Mouse (Mus musculus): Measurements from ENCODE around the gene Usp36.
A peak's percentile ranks its signal among the peaks of the same experiment; 100 is the strongest.

Gene Usp36

GRCm38 (mm10) chr11:118210962-118211361 lies 79.1 kb downstream of the Usp36 start:
- no peaks in the 10 kb centered on the region for H3K36me3 ChIP-seq (ENCODE audit: control insufficient read depth, insufficient read depth, low read length, poor library complexity, severe bottlenecking)
- DNase-seq (ENCODE audit: low read depth, low spot score): peak; percentile 89
- no peaks in the 10 kb centered on the region for H3K27me3 ChIP-seq (ENCODE audit: control insufficient read depth, insufficient read depth, low read length, poor library complexity, severe bottlenecking)

GRCm38 (mm10) chr11:118210116-118210515 lies 79.9 kb downstream of the Usp36 start:
- Histone ChIP-seq H3K27me3 (ENCODE audit: control insufficient read depth, insufficient read depth, low read length, poor library complexity, severe bottlenecking) (no peaks in the 10 kb centered on the region), H3K36me3 (ENCODE audit: control insufficient read depth, insufficient read depth, low read length, poor library complexity, severe bottlenecking) (no peaks in the 10 kb centered on the region)
- DNase-seq (ENCODE audit: low read depth, low spot score): no peak
